Mouse (Mus musculus) left cerebral cortex, adult 2 months (tissue): ENCODE data around the gene Spon1. TPM values are rescaled to one million over a fixed set of nuclear protein-coding genes. Genes with fewer than 3 reads are reported as not detected.

Source experiments
- DNase-seq, 2 experiments: peaks; one replicate each; pipeline ENCODE4 v3.0.0; 2021 to 2022; ENCODE audit warnings: low spot score in 2 of 2, mixed read lengths in 1 of 2; ENCODE audit errors: extremely low spot score in 1 of 2
- H3K27ac ChIP-seq: fragments of 200-600 bp; 2 replicates; pipeline ENCODE4 v1.8.1; 2022
- H3K4me3 ChIP-seq: fragments of 200-600 bp; 2 replicates; pipeline ENCODE4 v1.8.1; 2022
- CTCF ChIP-seq: fragments of 200-600 bp; IDR thresholded peaks from 2 replicates; pipeline ENCODE4 v1.8.1; 2022; ENCODE audit warnings: antibody characterized with exemption, mild to moderate bottlenecking, moderate library complexity
- intact Hi-C: fragments of 180-260 bp; cut with DNase I; formaldehyde crosslinking; loops from one replicate; pipeline ENCODE4 v1.15.1; 2025
- total RNA-seq, 2 experiments: library from RNA; stranded (reverse); gene quantifications; 2 replicates each; pipeline ENCODE4 v1.2.3; 2021

Spon1 gene
- total RNA-seq, 2 experiments from 2014 or later = 36.9 to 37.1 TPM

GRCm38 (mm10) chr7:113847041-113847819, 81.4 kb downstream of the Spon1 start:
- no peak for TF ChIP-seq CTCF
- DNase-seq = no peak
- Histone ChIP-seq H3K27ac (no peak overlapping the region), H3K4me3 (no peak overlapping the region)
- intact Hi-C loops = no loop called here

DNA sequence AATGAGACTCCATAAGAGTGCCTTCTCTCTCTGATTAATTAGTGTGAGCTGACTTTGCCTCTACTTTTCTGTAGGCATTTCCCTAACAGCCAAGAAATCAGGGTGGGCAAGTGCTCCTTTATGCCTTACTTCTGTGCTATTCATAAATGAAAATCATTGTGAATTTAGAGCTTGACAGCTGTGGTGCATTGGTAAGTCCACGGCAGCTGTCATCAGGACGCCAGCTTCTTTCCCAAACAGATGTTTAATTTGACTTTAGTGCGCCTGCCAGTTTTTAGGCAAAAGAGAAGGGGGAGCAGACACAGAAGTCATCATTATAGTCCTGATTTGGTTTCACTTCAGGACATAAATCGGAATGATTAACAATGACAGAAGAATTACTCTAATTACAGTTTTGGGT, 84.6 kb downstream of the Spon1 start:
- Histone ChIP-seq H3K4me3 (no peak overlapping the region), H3K27ac (no peak overlapping the region)
- no peak for DNase-seq
- intact Hi-C loops = no loop called here
- TF ChIP-seq CTCF = no peak

GRCm38 (mm10) chr7:113855396-113855795, 89.6 kb downstream of the Spon1 start:
- no peak for TF ChIP-seq CTCF
- DNase-seq = no peak
- intact Hi-C loops = no loop called here
- no peak overlapping the region for H3K27ac ChIP-seq
- no peak overlapping the region for H3K4me3 ChIP-seq

- Histone ChIP-seq H3K27ac (no peak overlapping the region), H3K4me3 (no peak overlapping the region)
- intact Hi-C loops = no loop called here
- no peak for DNase-seq
- no peak for TF ChIP-seq CTCF
Observed at GRCm38 (mm10) chr7:113856067-113856466, 90.3 kb downstream of the Spon1 start.

GRCm38 (mm10) chr7:113859480-113859881, 93.7 kb downstream of the Spon1 start:
- DNase-seq = no peak
- no peak overlapping the region for H3K4me3 ChIP-seq
- no peak overlapping the region for H3K27ac ChIP-seq
- intact Hi-C loops = no loop called here
- no peak for TF ChIP-seq CTCF

GRCm38 (mm10) chr7:113861964-113862363, 96.2 kb downstream of the Spon1 start:
- intact Hi-C loops = no loop called here
- no peak for DNase-seq
- TF ChIP-seq CTCF = no peak
- Histone ChIP-seq H3K4me3 (no peak overlapping the region), H3K27ac (no peak overlapping the region)

DNA sequence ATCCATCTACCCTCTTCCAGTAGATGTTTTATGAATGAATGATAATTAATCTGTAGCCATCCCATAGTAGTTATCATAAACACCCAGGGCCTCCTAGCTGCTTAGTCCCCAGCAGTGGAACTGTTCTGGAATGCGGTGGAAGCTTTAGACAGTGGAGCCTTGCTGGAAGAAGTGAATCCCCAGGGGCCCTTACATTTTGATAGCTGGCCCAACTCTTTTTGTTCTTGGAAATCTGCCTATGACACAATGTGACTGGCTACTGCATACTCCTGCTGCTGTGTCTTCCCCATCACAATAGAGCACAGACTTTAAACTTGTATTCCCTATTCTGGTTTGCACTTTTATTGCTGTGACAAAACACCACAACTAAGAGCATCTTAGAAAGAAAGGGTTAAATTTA, 107.0 kb downstream of the Spon1 start:
- intact Hi-C loops = no loop called here
- no peak for DNase-seq
- no peak overlapping the region for H3K27ac ChIP-seq
- H3K4me3 ChIP-seq = no peak overlapping the region
- TF ChIP-seq CTCF = no peak

DNA sequence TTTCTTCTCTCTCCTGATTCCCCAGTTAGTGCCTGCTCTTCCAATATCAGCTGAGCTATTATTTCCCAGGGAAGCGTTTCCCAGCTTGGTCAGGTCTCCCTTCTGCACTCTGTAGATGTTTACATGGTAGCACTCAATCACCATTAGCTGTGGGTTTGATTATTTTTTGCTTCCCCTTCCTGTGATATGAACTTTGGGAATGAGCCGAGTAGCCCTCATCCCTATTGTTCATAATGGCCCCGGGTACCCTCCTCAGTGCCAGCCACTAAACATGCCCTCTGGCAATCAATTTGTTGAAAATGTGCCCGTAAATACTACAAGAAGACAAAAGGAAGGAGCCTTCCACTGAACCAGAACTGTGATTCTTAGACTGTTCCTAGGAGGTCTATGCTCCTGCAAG, 111.7 kb downstream of the Spon1 start:
- Histone ChIP-seq H3K27ac (no peak overlapping the region), H3K4me3 (no peak overlapping the region)
- TF ChIP-seq CTCF = no peak
- no peak for DNase-seq
- intact Hi-C loops = no loop called here

- intact Hi-C loops = no loop called here
- no peak overlapping the region for H3K27ac ChIP-seq
Observed at GRCm38 (mm10) chr7:113877926-113878325, 112.1 kb downstream of the Spon1 start.

DNA sequence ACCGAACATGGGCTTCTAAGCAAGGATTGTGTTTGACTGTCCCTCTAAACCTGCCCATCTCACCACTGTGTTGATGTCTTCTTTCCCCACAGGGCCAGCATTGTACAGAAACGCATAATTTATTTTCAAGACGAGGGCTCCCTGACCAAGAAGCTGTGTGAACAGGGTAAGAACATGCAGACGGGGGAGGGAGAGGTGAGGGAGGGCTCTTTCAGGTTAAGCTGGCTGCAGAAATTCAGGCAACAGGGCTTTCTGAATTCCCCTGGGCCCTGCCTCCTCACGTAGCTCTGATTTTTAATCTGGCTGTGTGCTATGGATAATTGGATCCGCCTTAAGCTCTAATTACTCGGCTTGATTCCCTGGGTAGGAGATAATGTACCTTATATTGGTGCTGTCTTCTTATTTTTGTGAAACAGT, 113.3 kb downstream of the Spon1 start:
- Histone ChIP-seq H3K4me3 (no peak overlapping the region), H3K27ac (no peak overlapping the region)
- no peak for TF ChIP-seq CTCF
- intact Hi-C loops = no loop called here
- no peak for DNase-seq

More at GRCm38 (mm10) chr7:113877926-113878325, 112.1 kb downstream of the Spon1 start:
- TF ChIP-seq CTCF = no peak
- DNase-seq = no peak
- no peak overlapping the region for H3K4me3 ChIP-seq

DNA sequence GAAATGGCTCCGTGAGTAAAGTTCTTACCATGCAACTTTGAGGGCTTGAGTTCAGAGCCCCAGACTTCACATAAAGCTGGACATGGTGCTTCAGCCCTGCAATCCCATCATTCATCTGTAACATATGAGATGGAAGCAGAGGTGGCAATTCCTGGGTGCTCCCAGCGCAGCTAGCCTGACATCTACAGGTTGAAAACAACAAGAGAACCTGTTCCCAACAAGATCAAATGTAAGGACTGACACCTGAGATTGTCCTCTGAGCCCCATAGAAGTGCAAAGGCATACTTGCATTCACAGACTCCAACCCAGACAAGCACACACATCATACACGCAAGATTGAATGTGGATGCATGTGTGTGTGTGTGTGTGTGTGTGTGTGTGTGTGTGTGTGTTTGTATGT, 114.2 kb downstream of the Spon1 start:
- intact Hi-C loops = no loop called here
- no peak overlapping the region for H3K27ac ChIP-seq
- H3K4me3 ChIP-seq = no peak overlapping the region
- TF ChIP-seq CTCF = no peak
- no peak for DNase-seq

DNA sequence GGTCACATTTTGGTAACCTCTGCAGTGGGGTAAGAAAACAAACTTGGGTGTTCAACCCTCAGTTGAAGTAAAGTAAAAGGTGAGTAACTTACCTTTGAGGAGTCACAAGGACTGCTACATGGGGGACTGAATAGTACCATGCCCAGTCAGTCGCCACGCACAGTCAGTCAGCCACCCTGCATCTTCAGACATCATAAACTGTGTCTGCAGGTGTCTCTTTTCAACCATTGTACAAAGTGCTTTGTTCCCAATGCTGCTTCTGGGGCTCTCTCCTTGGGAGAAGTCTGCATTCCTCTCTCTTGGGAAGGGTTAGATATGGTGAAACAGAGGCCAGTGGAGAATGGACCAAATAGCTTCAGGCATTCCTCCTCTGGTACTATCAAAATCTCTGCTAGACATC, 125.0 kb downstream of the Spon1 start:
- intact Hi-C loops = no loop called here
- no peak overlapping the region for H3K27ac ChIP-seq
- no peak for TF ChIP-seq CTCF
- no peak for DNase-seq
- no peak overlapping the region for H3K4me3 ChIP-seq

- no peak for DNase-seq
Observed at GRCm38 (mm10) chr7:113891491-113891890, 125.7 kb downstream of the Spon1 start.

More at GRCm38 (mm10) chr7:113891491-113891890, 125.7 kb downstream of the Spon1 start:
- Histone ChIP-seq H3K4me3 (no peak overlapping the region), H3K27ac (no peak overlapping the region)
- no peak for TF ChIP-seq CTCF
- intact Hi-C loops = no loop called here
